Comparison of ENCODE assay signal across 9 mouse cellular contexts in genomic region chr3:76067920-76068319, GRCm38 (mm10). TPM values are rescaled to one million over a fixed set of nuclear protein-coding genes. Genes with fewer than 3 reads are reported as not detected.
DNase-seq lines count a peak whose midpoint lies in the region; ATAC-seq and TF ChIP-seq lines count a peak whose summit lies in the region.
"Had no signal": no experiment of that assay in that cellular context is flagged by ENCODE, and none has a peak within 500 bp of the region (broad histone marks: within the 10 kb centered on the region; RNA-seq: fewer than 3 reads in every experiment).

No protein-coding gene starts in this region.

- TF ChIP-seq POLR2A in cerebellum, adult 2 months (IDR thresholded peaks at IDR 0.05; ENCODE audit: borderline replicate concordance, insufficient read depth, low read length) = no peak

- no peak overlapping the region for H3K9ac ChIP-seq in limb, embryonic 11.5 days (ENCODE audit: low read length)
- H3K9ac ChIP-seq in midbrain, postnatal 0 days (replicated peaks; ENCODE audit: low read length, poor library complexity, severe bottlenecking) = no peak overlapping the region
- H3K9ac ChIP-seq: neural tube, embryonic 12.5 days had no signal

- ATAC-seq in limb, embryonic 11.5 days (ENCODE audit: insufficient number of reproducible peaks, low FRiP score, low TSS enrichment, low read depth) = peak; percentile 47; the same call in 1 of the 2 replicates
- no peak for ATAC-seq in midbrain, postnatal 0 days (ENCODE audit: low FRiP score)

- no peaks in the 10 kb centered on the region for H3K4me1 ChIP-seq in cerebellum, adult 2 months (ENCODE audit: control insufficient read depth, insufficient read depth, low read length)
- H3K4me1 ChIP-seq in limb, embryonic 11.5 days (ENCODE audit: control insufficient read depth, insufficient read depth, low read length) = no peaks in the 10 kb centered on the region
- H3K4me1 ChIP-seq in limb, embryonic 10.5 days = no peaks in the 10 kb centered on the region; the same call in 1 of the 2 replicates
- no peaks in the 10 kb centered on the region for H3K4me1 ChIP-seq in midbrain, postnatal 0 days (ENCODE audit: insufficient read depth, low read length)
- H3K4me1 ChIP-seq: neural tube, embryonic 12.5 days had no signal

- DNase-seq in cerebellum, adult 2 months = peak in 1 of 2 experiments; percentile 71
- DNase-seq in cerebellum, adult 11 months = no peak
- DNase-seq in limb, embryonic 11.5 days (ENCODE audit: low spot score) = no peak
- DNase-seq in limb, embryonic 10.5 days (ENCODE audit: low spot score) = no peak
- peak; percentile 89 for DNase-seq in adipocyte (ENCODE audit: low spot score)
- DNase-seq in forelimb bud, embryonic 11.5 days (ENCODE audit: low read depth, low spot score) = peak; percentile 83
- peak; percentile 94 for DNase-seq in midbrain, postnatal 0 days (ENCODE audit: low spot score)
- no peak for DNase-seq in spleen, adult 12 weeks (ENCODE audit: low spot score)

- no peak overlapping the region for H3K4me2 ChIP-seq in limb, embryonic 11.5 days (ENCODE audit: low read depth, severe bottlenecking)
- H3K4me2 ChIP-seq in midbrain, postnatal 0 days (ENCODE audit: low read depth, low read length, poor library complexity, severe bottlenecking) = no peak overlapping the region
- H3K4me2 ChIP-seq: neural tube, embryonic 12.5 days had no signal

- peak; percentile 47; the same call in 1 of the 2 replicates for TF ChIP-seq CTCF in cerebellum, adult 2 months (IDR thresholded peaks at IDR 0.05; ENCODE audit: borderline replicate concordance, insufficient read depth, low read depth, low read length)
- TF ChIP-seq CTCF in midbrain, postnatal 0 days (IDR thresholded peaks at IDR 0.05) = peak; percentile 97

- H3K4me3 ChIP-seq in cerebellum, adult 2 months (replicated peaks; ENCODE audit: insufficient read depth, low read depth, low read length) = no peak overlapping the region
- no peak overlapping the region for H3K4me3 ChIP-seq in limb, embryonic 11.5 days (ENCODE audit: low read depth, low read length)
- no peak overlapping the region for H3K4me3 ChIP-seq in limb, embryonic 10.5 days
- H3K4me3 ChIP-seq in midbrain, postnatal 0 days (ENCODE audit: low read depth, low read length) = no peak overlapping the region
- H3K4me3 ChIP-seq: neural tube, embryonic 12.5 days had no signal

- no peaks in the 10 kb centered on the region for H3K9me3 ChIP-seq in limb, embryonic 11.5 days (ENCODE audit: control insufficient read depth, low read length)
- H3K9me3 ChIP-seq in limb, embryonic 10.5 days (replicated peaks) = no peaks in the 10 kb centered on the region
- no peaks in the 10 kb centered on the region for H3K9me3 ChIP-seq in midbrain, postnatal 0 days (ENCODE audit: low read length)
- H3K9me3 ChIP-seq: neural tube, embryonic 12.5 days had no signal

- WGBS in cerebellum, adult 2 months = 2% methylated on average over 3 of the region's 3 CpGs
- WGBS in limb, embryonic 11.5 days = 5% methylated on average over 3 of the region's 3 CpGs
- 8% methylated on average over 3 of the region's 3 CpGs for WGBS in limb, embryonic 10.5 days
- 0% methylated on average over 3 of the region's 3 CpGs for WGBS in midbrain, postnatal 0 days

- H3K27ac ChIP-seq in cerebellum, adult 2 months (ENCODE audit: insufficient read depth, low read length) = no peak overlapping the region
- no peak overlapping the region for H3K27ac ChIP-seq in limb, embryonic 11.5 days (replicated peaks; ENCODE audit: low read depth, low read length)
- no peak overlapping the region for H3K27ac ChIP-seq in limb, embryonic 10.5 days
- no peak overlapping the region for H3K27ac ChIP-seq in midbrain, postnatal 0 days (ENCODE audit: low read depth, low read length)
- H3K27ac ChIP-seq: neural tube, embryonic 12.5 days had no signal

- no peaks in the 10 kb centered on the region for H3K36me3 ChIP-seq in limb, embryonic 11.5 days (ENCODE audit: control insufficient read depth, insufficient read depth, low read length)
- H3K36me3 ChIP-seq in limb, embryonic 10.5 days = no peaks in the 10 kb centered on the region
- H3K36me3 ChIP-seq in midbrain, postnatal 0 days (ENCODE audit: insufficient read depth, low read length) = no peaks in the 10 kb centered on the region
- H3K36me3 ChIP-seq: neural tube, embryonic 12.5 days had no signal

- H3K27me3 ChIP-seq in cerebellum, adult 2 months (ENCODE audit: control insufficient read depth, insufficient read depth, low read length) = no peaks in the 10 kb centered on the region
- no peaks in the 10 kb centered on the region for H3K27me3 ChIP-seq in limb, embryonic 11.5 days (ENCODE audit: control insufficient read depth, insufficient read depth, low read length)
- no peaks in the 10 kb centered on the region for H3K27me3 ChIP-seq in limb, embryonic 10.5 days (ENCODE audit: low read depth, poor library complexity, severe bottlenecking)
- H3K27me3 ChIP-seq in midbrain, postnatal 0 days (ENCODE audit: insufficient read depth, low read length) = no peaks in the 10 kb centered on the region
- H3K27me3 ChIP-seq: neural tube, embryonic 12.5 days had no signal

RNA-seq across cellular contexts. Expression of gene Fstl5, which starts 6.2 kb away (rescaled TPM):
- 14.4 and 16.9 TPM in 2 replicates for polyA plus RNA-seq in cerebellum, adult 2 months (2012; rRNA removed)
- polyA plus RNA-seq in limb, embryonic 11.5 days (2014; fragmentation: Nextera tagmentation; extraction: Ambion mirVana) = 0.21 and 0.92 TPM in 2 replicates
- polyA plus RNA-seq in limb, embryonic 10.5 days (2016; fragmentation: Nextera tagmentation; extraction: Ambion mirVana) = 0.14 TPM in 1 of 2 replicates, not detected in the other
- 60.9 and 71.7 TPM in 2 replicates for total RNA-seq in midbrain, postnatal 0 days (2014; rRNA removed)
- polyA plus RNA-seq in midbrain, postnatal 0 days (2015; fragmentation: Nextera tagmentation; extraction: Ambion mirVana) = 46.2 and 47.9 TPM in 2 replicates

Comparison
In these comparisons a context has a peak if more than half of its experiments do, and no peak if none do; other contexts are left out.
1. DNase-seq: peak in adipocyte (single experiment), forelimb bud, embryonic 11.5 days (single experiment) and midbrain, postnatal 0 days (single experiment); none in cerebellum, adult 11 months (single experiment), limb, embryonic 11.5 days (single experiment), limb, embryonic 10.5 days (single experiment) and spleen, adult 12 weeks (single experiment).